Mouse (Mus musculus) thymus, postnatal 0 days (tissue): Measurements from ENCODE around the gene 1700003H04Rik. TPM values are rescaled to one million over a fixed set of nuclear protein-coding genes. Genes with fewer than 3 reads are reported as not detected.

Experiments
- DNase-seq: peaks from one replicate; pipeline ENCODE4 v3.0.0-alpha.2; 2015; ENCODE audit warnings: low spot score
- polyA plus RNA-seq: library from polyadenylated mRNA; unstranded; fragments of >200 nt; fragmentation: Nextera tagmentation; extraction: Ambion mirVana; gene quantifications from 2 replicates; pipeline ENCODE4 v1.2.1, GENCODE M21; 2015

Gene 1700003H04Rik
- polyA plus RNA-seq = not detected in 2 replicates

- DNase-seq = no peak
These were observed at the start of gene 1700003H04Rik for GRCm38 (mm10) chr3:124581001-124581400. Gene 1700003H04Rik (minus strand): TSS chr3:124581101.

- DNase-seq = no peak
These were observed 42.1 kb upstream of the 1700003H04Rik start for GRCm38 (mm10) chr3:124623031-124623430.

GRCm38 (mm10) chr3:124613287-124613686, 32.4 kb upstream of the 1700003H04Rik start:
- no peak for DNase-seq

- DNase-seq = no peak
These were observed 29.1 kb upstream of the 1700003H04Rik start for GRCm38 (mm10) chr3:124609956-124610355.

GRCm38 (mm10) chr3:124606021-124606517, 25.2 kb upstream of the 1700003H04Rik start:
- no peak for DNase-seq

GRCm38 (mm10) chr3:124605518-124605917, 24.6 kb upstream of the 1700003H04Rik start:
- no peak for DNase-seq

- DNase-seq = no peak
These were observed 16.9 kb upstream of the 1700003H04Rik start for GRCm38 (mm10) chr3:124597789-124598188.

- no peak for DNase-seq
These were observed 6.6 kb upstream of the 1700003H04Rik start for GRCm38 (mm10) chr3:124587534-124587933.

GRCm38 (mm10) chr3:124585761-124586160, 4.9 kb upstream of the 1700003H04Rik start:
- no peak for DNase-seq

- DNase-seq = no peak
These were observed 23.6 kb downstream of the 1700003H04Rik start for GRCm38 (mm10) chr3:124557317-124557716.

- DNase-seq = no peak
These were observed 24.9 kb downstream of the 1700003H04Rik start for GRCm38 (mm10) chr3:124555963-124556362.

GRCm38 (mm10) chr3:124555092-124555491, 25.8 kb downstream of the 1700003H04Rik start:
- DNase-seq = no peak

GRCm38 (mm10) chr3:124548898-124549297, 32.0 kb downstream of the 1700003H04Rik start:
- no peak for DNase-seq

- no peak for DNase-seq
These were observed 42.6 kb downstream of the 1700003H04Rik start for GRCm38 (mm10) chr3:124538260-124538659.

- DNase-seq = no peak
These were observed 44.3 kb downstream of the 1700003H04Rik start for GRCm38 (mm10) chr3:124536602-124537001.

- DNase-seq = no peak
These were observed 62.1 kb downstream of the 1700003H04Rik start for GRCm38 (mm10) chr3:124518786-124519185.

Other genes starting within 250 kb of the 1700003H04Rik start
- gene 1700006A11Rik, start 155.1 kb downstream of the 1700003H04Rik start, polyA plus RNA-seq = not detected in 2 replicates